Mouse (Mus musculus): ENCODE measurements around the gene Ndufaf1. TPM values are rescaled to one million over a fixed set of nuclear protein-coding genes. Genes with fewer than 3 reads are reported as not detected.
"Not testable (repeated sequence)": the region's sequence is repeated elsewhere in the genome, so short reads cannot be mapped to it uniquely, and the experiment has no call there.

The Ndufaf1 gene
- polyA plus RNA-seq, 1 experiment from 2014 or later, result 40.8 TPM

DNA sequence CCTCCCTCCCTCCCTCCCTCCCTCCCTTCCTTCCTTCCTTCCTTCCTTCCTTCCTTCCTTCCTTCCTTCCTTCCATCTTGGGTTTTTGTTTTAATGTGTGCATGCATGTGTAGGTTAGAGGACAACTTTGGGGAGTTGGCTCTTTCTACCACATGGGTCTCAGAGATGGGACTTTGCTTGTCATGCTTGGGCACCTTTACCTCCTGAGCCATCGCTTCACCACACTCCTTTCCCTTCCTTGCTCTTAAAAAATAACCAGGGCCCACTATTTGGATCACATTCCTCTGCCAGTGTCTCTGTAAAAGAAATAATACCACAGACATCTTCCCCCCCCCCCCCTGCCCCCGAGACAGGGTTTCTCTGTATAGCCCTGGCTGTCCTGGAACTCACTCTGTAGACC is 21.1 kb upstream of the Ndufaf1 start:
- Histone ChIP-seq H3K36me3 (ENCODE audit: control insufficient read depth, insufficient read depth, low read length) (no peaks in the 10 kb centered on the region), H3K9ac (replicated peaks; ENCODE audit: low read depth, low read length) (no peak overlapping the region), H3K9me3 (ENCODE audit: control insufficient read depth, low read length) (no peaks in the 10 kb centered on the region), H3K4me1 (ENCODE audit: control insufficient read depth, insufficient read depth, low read length) (no peaks in the 10 kb centered on the region), H3K27ac (ENCODE audit: low read depth, low read length) (no peak overlapping the region), H3K4me3 (ENCODE audit: low read depth, low read length) (no peak overlapping the region), H3K27me3 (ENCODE audit: control insufficient read depth, insufficient read depth, low read length) (no peaks in the 10 kb centered on the region), H3K4me2 (ENCODE audit: low read depth, low read length) (no peak overlapping the region)
- ATAC-seq (ENCODE audit: low read depth), result no peak
- 92% methylated on average over 2 of the region's 2 CpGs for WGBS

DNA sequence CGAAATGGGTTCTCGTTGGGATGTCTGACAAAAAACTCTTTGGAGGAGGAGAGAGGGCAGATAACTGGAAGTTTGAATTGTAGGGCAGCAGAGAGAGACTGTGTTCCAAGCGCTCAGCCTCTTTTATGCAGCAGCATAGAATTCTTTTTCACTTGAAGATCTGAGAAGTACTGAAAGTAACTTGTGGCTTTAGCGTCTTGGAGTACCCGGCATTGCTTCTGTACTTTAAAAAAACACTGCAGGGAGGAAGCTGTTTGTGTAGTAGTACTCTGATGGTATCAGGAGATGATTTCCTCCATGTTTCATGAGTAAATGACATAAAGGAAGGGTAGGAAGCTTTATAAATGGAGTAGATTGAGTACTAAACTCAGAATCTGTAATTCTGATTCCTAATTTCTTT is 13.2 kb upstream of the Ndufaf1 start:
- ATAC-seq (ENCODE audit: low read depth), result no peak
- Histone ChIP-seq H3K4me1 (ENCODE audit: control insufficient read depth, insufficient read depth, low read length) (peaks cover 11% of the 10 kb centered on the region), H3K27ac (ENCODE audit: low read depth, low read length) (no peak overlapping the region), H3K36me3 (ENCODE audit: control insufficient read depth, insufficient read depth, low read length) (no peaks in the 10 kb centered on the region), H3K4me3 (ENCODE audit: low read depth, low read length) (peak overlapping the region; percentile 99), H3K9me3 (ENCODE audit: control insufficient read depth, low read length) (no peaks in the 10 kb centered on the region), H3K9ac (replicated peaks; ENCODE audit: low read depth, low read length) (peak overlapping the region; percentile 95), H3K4me2 (ENCODE audit: low read depth, low read length) (peak overlapping the region; percentile 94), H3K27me3 (ENCODE audit: control insufficient read depth, insufficient read depth, low read length) (no peaks in the 10 kb centered on the region; the same call in 1 of the 2 replicates)
- WGBS, result 7% methylated on average over 5 of the region's 5 CpGs

DNA sequence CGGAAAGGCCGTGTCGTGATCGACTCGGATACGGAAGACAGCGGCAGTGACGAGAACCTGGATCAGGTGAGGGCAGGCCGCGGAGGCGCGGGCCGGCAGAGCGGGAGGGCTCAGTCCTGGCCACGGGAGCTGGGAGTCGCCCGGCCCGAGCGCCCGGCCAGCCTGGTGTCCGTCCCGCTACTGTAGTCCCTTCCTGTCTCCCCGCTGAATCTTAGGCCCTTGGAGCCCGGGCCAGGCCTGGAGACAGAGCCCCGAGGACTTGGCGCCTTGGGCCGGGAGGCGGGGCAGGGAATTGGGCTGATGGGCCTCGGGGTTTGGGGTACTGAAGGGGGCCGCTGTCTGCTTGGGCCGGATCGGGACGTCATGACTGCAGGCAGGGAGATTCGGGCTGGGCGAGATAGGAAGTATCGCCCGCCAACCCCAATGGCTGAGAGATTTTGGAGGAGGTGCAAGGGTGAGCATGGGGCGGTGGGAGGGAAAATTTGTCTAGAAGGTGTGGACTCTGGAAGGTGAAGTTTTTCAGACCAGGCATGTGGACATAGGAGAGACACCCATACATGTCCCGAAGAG is 12.7 kb upstream of the Ndufaf1 start:
- Histone ChIP-seq H3K9ac (replicated peaks; ENCODE audit: low read depth, low read length) (peak overlapping the region; percentile 95), H3K4me3 (ENCODE audit: low read depth, low read length) (peak overlapping the region; percentile 99), H3K36me3 (ENCODE audit: control insufficient read depth, insufficient read depth, low read length) (no peaks in the 10 kb centered on the region), H3K27ac (ENCODE audit: low read depth, low read length) (peak overlapping the region; percentile 62), H3K27me3 (ENCODE audit: control insufficient read depth, insufficient read depth, low read length) (no peaks in the 10 kb centered on the region; the same call in 1 of the 2 replicates), H3K4me1 (ENCODE audit: control insufficient read depth, insufficient read depth, low read length) (peaks cover 11% of the 10 kb centered on the region), H3K9me3 (ENCODE audit: control insufficient read depth, low read length) (no peaks in the 10 kb centered on the region), H3K4me2 (ENCODE audit: low read depth, low read length) (peak overlapping the region; percentile 94)
- under 1% methylated on average over 39 of the region's 39 CpGs for WGBS
- peak; percentile 92 for ATAC-seq (ENCODE audit: low read depth)

DNA sequence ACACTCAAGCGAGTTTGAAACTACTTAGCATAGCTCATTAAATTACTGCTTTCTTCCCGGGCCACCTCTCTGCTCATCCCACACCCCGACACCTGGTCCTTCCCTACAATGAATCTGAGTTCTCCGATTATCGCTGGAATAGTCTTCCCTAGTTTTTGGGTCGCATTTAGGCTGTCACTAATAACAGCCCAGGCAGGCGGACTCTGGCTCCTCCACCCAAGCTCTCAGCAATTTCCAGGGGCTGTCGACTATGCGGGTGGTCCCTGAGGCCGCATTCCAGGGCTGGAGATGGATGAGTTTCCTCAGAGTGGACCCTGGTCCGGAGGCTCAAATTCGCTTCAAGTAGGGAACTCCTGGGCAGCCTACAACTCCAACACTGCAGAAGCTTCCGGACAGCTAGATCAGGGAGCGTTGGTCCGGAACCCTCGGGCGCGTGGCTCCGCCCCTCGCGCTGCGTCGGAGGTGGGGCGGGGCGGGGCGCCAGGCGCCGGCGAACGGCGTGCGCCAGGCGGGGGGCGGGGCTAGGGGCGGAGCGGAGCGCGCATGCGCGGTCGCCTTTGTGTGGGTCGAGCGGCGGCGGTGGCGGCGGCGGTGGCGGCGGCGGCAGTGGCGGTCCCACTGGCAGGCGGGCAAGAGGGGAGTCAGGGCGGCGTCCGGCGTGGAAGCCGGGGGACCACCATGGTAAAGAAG is 12.0 kb upstream of the Ndufaf1 start, which contains the start of gene Rtf1:
Rtf1 (plus strand) TSS at position 544 of the 690 bp plus-strand sequence.
- ATAC-seq (ENCODE audit: low read depth), result peak; percentile 97
- Histone ChIP-seq H3K27ac (ENCODE audit: low read depth, low read length) (peak within 1 kb of the TSS; percentile 77), H3K36me3 (ENCODE audit: control insufficient read depth, insufficient read depth, low read length) (no peaks in the 10 kb centered on the region), H3K9me3 (ENCODE audit: control insufficient read depth, low read length) (no peaks in the 10 kb centered on the region), H3K27me3 (ENCODE audit: control insufficient read depth, insufficient read depth, low read length) (no peaks in the 10 kb centered on the region; the same call in 1 of the 2 replicates), H3K4me2 (ENCODE audit: low read depth, low read length) (peak within 1 kb of the TSS; percentile 94), H3K9ac (replicated peaks; ENCODE audit: low read depth, low read length) (peak within 1 kb of the TSS; percentile 95), H3K4me1 (ENCODE audit: control insufficient read depth, insufficient read depth, low read length) (peaks cover 11% of the 10 kb centered on the region), H3K4me3 (ENCODE audit: low read depth, low read length) (peak within 1 kb of the TSS; percentile 99)
- 0% methylated on average over 41 of the region's 58 CpGs for WGBS

DNA sequence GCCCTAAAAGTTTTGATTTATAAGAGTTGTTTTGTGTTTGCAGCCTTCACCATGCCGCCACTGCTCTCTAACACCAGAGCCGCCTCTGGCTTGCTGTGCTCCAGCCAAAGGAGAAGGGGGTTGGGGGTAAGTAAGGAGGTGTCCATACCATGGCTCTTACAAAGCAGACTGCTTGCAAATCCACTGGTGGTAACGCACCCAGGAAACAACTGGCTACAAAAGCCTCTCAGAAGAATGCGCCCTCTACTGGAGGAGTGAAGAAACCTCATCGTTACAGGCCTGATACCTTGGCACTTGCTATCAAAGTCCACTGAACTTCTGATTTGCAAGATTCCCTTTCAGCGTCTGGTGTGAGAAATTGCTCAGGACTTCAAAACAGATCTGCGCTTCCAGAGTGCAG is 6.4 kb upstream of the Ndufaf1 start:
- 16% methylated on average over 7 of the region's 7 CpGs for WGBS
- H3K27me3 ChIP-seq (ENCODE audit: control insufficient read depth, insufficient read depth, low read length), result no peaks in the 10 kb centered on the region

DNA sequence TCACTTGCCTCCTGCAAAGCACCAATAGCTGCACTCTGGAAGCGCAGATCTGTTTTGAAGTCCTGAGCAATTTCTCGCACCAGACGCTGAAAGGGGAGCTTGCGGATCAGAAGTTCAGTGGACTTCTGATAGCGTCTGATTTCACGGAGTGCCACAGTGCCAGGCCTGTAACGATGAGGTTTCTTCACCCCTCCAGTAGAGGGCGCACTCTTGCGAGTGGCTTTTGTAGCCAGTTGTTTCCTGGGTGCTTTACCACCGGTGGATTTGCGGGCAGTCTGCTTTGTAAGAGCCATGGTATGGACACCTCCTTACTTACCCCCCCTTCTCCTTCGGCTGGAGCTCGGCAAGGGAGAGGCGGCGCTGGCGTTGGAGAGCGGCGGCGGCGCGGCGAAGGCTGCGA is 3.1 kb upstream of the Ndufaf1 start:
- H3K4me2 ChIP-seq (ENCODE audit: low read depth, low read length); H3K4me1 ChIP-seq (ENCODE audit: control insufficient read depth, insufficient read depth, low read length); ATAC-seq (ENCODE audit: low read depth); H3K27ac ChIP-seq (ENCODE audit: low read depth, low read length); H3K9ac ChIP-seq (replicated peaks; ENCODE audit: low read depth, low read length); H3K36me3 ChIP-seq (ENCODE audit: control insufficient read depth, insufficient read depth, low read length); H3K4me3 ChIP-seq (ENCODE audit: low read depth, low read length); H3K9me3 ChIP-seq (ENCODE audit: control insufficient read depth, low read length); H3K27me3 ChIP-seq (ENCODE audit: control insufficient read depth, insufficient read depth, low read length): not testable (repeated sequence)
- WGBS, result 77% methylated on average over 19 of the region's 23 CpGs

More for the DNA sequence above, 6.4 kb upstream of the Ndufaf1 start:
- no peaks in the 10 kb centered on the region for H3K36me3 ChIP-seq (ENCODE audit: control insufficient read depth, insufficient read depth, low read length)
- no peak overlapping the region for H3K9ac ChIP-seq (replicated peaks; ENCODE audit: low read depth, low read length)
- H3K4me3 ChIP-seq (ENCODE audit: low read depth, low read length), result no peak overlapping the region
- no peaks in the 10 kb centered on the region for H3K4me1 ChIP-seq (ENCODE audit: control insufficient read depth, insufficient read depth, low read length)
- no peak for ATAC-seq (ENCODE audit: low read depth)
- no peak overlapping the region for H3K27ac ChIP-seq (ENCODE audit: low read depth, low read length)
- H3K9me3 ChIP-seq (ENCODE audit: control insufficient read depth, low read length), result no peaks in the 10 kb centered on the region
- no peak overlapping the region for H3K4me2 ChIP-seq (ENCODE audit: low read depth, low read length)

DNA sequence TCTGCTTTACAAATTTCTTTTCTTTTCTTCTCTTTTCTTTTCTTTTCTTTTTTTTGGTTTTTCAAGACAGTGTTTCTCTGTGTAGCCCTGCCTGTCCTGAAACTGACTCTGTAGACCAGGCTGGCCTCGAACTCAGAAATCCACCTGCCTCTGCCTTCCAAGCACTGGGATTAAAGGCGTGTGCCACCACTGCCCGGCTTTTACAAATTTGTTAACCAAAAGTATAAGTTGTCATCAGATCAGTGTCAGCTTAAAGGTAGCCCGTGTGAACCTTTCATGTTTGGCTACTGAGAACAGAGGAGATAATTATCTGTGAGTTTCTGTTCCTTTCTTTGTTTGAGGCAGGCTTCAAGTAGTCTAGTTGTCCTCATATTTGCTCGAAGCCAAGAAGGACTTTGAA is 18.4 kb downstream of the Ndufaf1 start:
- no peak overlapping the region for H3K4me2 ChIP-seq (ENCODE audit: low read depth, low read length)
- no peak overlapping the region for H3K9ac ChIP-seq (replicated peaks; ENCODE audit: low read depth, low read length)
- ATAC-seq (ENCODE audit: low read depth), result no peak
- H3K27ac ChIP-seq (ENCODE audit: low read depth, low read length), result no peak overlapping the region
- peaks cover 8% of the 10 kb centered on the region; the same call in 1 of the 2 replicates for H3K36me3 ChIP-seq (ENCODE audit: control insufficient read depth, insufficient read depth, low read length)
- no peaks in the 10 kb centered on the region for H3K27me3 ChIP-seq (ENCODE audit: control insufficient read depth, insufficient read depth, low read length)
- 94% methylated on average over 5 of the region's 5 CpGs for WGBS
- no peak overlapping the region for H3K4me3 ChIP-seq (ENCODE audit: low read depth, low read length)
- no peaks in the 10 kb centered on the region for H3K9me3 ChIP-seq (ENCODE audit: control insufficient read depth, low read length)
- no peaks in the 10 kb centered on the region for H3K4me1 ChIP-seq (ENCODE audit: control insufficient read depth, insufficient read depth, low read length)

DNA sequence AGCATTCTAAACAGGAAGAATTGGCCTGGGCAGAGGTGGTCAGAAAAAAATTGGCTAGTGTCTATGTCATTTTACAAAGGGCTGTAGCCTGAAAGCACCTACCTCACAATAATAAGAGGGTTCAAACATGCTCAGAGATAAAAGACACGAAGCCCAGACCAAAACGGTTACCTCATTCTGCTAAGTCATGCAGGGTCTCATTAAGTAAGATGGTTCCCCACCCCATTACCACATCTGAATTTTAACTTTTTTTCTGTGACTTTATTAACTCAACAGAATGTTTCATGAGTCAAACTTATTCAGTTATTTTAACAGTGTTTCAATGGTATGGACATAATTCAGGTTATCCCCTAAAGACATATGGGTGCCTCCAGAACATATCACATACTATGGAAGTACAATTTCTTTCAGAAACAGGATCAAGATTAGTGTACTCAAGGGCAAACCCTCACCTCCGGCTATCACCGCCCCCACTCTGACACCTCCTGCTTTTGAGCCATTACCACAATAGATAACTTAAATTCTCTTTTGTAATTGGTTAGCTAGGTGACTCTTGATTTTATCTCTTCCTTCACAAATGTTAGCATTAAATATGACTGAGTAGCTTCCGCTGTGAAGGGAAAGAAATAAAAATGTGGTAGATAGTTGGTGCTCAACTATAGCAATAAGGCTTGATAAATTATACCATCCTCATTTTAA is 21.3 kb downstream of the Ndufaf1 start:
- ATAC-seq (ENCODE audit: low read depth), result no peak
- no peaks in the 10 kb centered on the region for H3K4me1 ChIP-seq (ENCODE audit: control insufficient read depth, insufficient read depth, low read length)
- no peak overlapping the region for H3K9ac ChIP-seq (replicated peaks; ENCODE audit: low read depth, low read length)
- H3K9me3 ChIP-seq (ENCODE audit: control insufficient read depth, low read length), result no peaks in the 10 kb centered on the region
- H3K27me3 ChIP-seq (ENCODE audit: control insufficient read depth, insufficient read depth, low read length), result no peaks in the 10 kb centered on the region
- H3K4me2 ChIP-seq (ENCODE audit: low read depth, low read length), result no peak overlapping the region
- H3K27ac ChIP-seq (ENCODE audit: low read depth, low read length), result no peak overlapping the region
- H3K4me3 ChIP-seq (ENCODE audit: low read depth, low read length), result no peak overlapping the region
- WGBS, result 98% methylated on average over 5 of the region's 5 CpGs
- peaks cover 4% of the 10 kb centered on the region; the same call in 1 of the 2 replicates for H3K36me3 ChIP-seq (ENCODE audit: control insufficient read depth, insufficient read depth, low read length)

DNA sequence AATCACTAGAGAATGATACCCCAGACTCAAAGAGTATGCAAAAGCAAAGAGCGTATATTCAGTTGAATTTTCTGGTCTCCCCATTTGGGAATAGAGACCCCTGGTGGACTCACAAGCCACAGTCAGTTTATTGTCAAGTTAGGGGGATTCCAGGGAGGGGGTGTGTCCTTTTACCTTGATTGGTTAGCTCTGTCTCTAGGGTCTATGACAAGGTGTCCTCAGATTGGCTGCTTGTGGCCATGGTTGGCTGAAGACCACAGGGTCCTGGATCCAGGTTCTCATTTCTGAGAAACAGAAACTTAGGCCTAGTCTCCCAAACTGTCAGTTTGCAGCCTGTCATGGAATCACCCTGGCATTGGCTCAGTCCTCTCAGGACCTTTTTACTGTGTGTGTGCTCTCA is 25.8 kb downstream of the Ndufaf1 start:
- H3K27ac ChIP-seq (ENCODE audit: low read depth, low read length), result no peak overlapping the region
- no peak overlapping the region for H3K9ac ChIP-seq (replicated peaks; ENCODE audit: low read depth, low read length)
- ATAC-seq (ENCODE audit: low read depth), result no peak
- H3K4me3 ChIP-seq (ENCODE audit: low read depth, low read length), result no peak overlapping the region
- H3K4me1 ChIP-seq (ENCODE audit: control insufficient read depth, insufficient read depth, low read length), result no peaks in the 10 kb centered on the region
- no peaks in the 10 kb centered on the region for H3K9me3 ChIP-seq (ENCODE audit: control insufficient read depth, low read length)
- no peak overlapping the region for H3K4me2 ChIP-seq (ENCODE audit: low read depth, low read length)
- 81% methylated on average over 1 of the region's 1 CpGs for WGBS
- H3K36me3 ChIP-seq (ENCODE audit: control insufficient read depth, insufficient read depth, low read length), result no peaks in the 10 kb centered on the region
- no peaks in the 10 kb centered on the region for H3K27me3 ChIP-seq (ENCODE audit: control insufficient read depth, insufficient read depth, low read length)

All from neural tube, embryonic 14.5 days (tissue).